Mouse (Mus musculus) stomach, postnatal 0 days (tissue): ENCODE data around the gene Snx4.
A peak's percentile ranks its signal among the peaks of the same experiment; 100 is the strongest.

ENCODE experiments used
- CTCF ChIP-seq: IDR thresholded peaks from 2 replicates; pipeline ENCODE4 v1.5.1; 2016; ENCODE audit warnings: antibody characterized with exemption, low read depth, mild to moderate bottlenecking, moderate library complexity
- EP300 ChIP-seq: optimal IDR thresholded peaks from 2 replicates; pipeline ENCODE3; 2016; ENCODE audit warnings: antibody characterized with exemption

DNA sequence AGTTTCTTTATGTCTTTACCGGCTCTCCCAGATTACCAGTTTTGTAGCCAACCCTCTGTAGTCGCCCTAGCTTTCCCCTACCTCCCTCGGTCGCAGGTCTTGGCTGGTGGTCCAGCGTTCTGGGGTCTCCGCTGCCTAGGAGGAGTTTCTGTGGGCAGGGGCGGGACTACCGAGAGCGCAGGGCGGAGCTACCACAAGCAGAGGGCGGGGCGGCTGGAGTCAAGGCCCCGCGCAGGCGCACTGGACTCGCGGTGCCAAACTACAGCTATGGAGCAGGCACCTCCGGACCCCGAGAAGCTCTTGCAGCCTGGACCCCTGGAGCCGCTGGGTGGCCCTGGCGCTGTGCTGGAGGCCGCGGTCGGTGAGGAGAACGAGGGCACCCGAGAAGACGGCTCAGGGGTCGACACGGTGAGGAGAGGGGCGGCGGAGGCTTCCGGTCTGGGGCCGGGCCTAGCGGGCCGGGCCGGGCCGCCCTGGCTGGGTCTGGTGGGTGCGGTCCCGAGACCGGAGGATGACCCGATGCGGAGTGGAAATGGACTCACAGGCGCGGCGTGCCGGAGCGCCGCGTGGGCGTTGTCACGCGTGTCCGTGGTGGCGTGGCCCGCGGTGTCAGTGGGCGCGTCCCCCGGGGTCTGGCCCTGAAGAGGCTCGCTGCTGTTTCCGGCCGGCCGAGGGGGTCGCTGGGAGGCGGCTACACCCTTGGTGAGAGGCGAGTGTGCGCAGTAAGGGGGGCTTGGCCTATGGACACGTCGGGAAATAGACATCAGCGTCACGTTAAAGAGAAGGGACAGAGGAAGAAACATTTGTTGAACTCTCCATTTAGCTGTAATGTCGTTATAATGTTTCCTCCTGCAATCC lies at the start of gene Snx4:
- TF ChIP-seq CTCF (peak; percentile 17; the same call in 1 of the 2 replicates), EP300 (no peak)
